Mouse (Mus musculus) adrenal gland, postnatal 25 days (tissue): ENCODE results near the gene Pth. TPM values are rescaled to one million over a fixed set of nuclear protein-coding genes. Genes with fewer than 3 reads are reported as not detected.

Experiments
- total RNA-seq: library from RNA; stranded (reverse); gene quantifications from 2 replicates; pipeline ENCODE4 v1.2.3, GENCODE M21; 2021

Gene Pth
- total RNA-seq, 1 experiment from 2014 or later = not detected

Other genes starting within 250 kb of the Pth start
- 5.4 and 13.8 TPM in 2 replicates for gene Arntl, start 181.1 kb downstream of the Pth start, total RNA-seq
- gene Btbd10, start 19.2 kb downstream of the Pth start, total RNA-seq = 15.3 and 16.1 TPM in 2 replicates
- gene Far1, start 125.3 kb upstream of the Pth start, total RNA-seq = 53.8 and 56.3 TPM in 2 replicates